Mouse (Mus musculus): ENCODE results near the gene Slc3a2. TPM values are rescaled to one million over a fixed set of nuclear protein-coding genes. Genes with fewer than 3 reads are reported as not detected.

Slc3a2 gene
- total RNA-seq (2021) (10 to 100 TPM; 41.0 to 42.2 TPM), polyA plus RNA-seq (2012; rRNA removed) (60.9 and 61.1 TPM in 2 replicates)
- long read RNA-seq, transcript Slc3a2-202 (10 exons, 2,813 nt), result minor isoform, 12 of 43 reads
- long read RNA-seq, transcript Slc3a2-201 (9 exons, 1,819 nt), result major isoform, 27 of 43 reads
- long read RNA-seq, partial matches to known transcripts, result 3 of 43 reads
- long read RNA-seq, other reads (novel, unspliced or antisense), result 1 of 43 reads

DNA sequence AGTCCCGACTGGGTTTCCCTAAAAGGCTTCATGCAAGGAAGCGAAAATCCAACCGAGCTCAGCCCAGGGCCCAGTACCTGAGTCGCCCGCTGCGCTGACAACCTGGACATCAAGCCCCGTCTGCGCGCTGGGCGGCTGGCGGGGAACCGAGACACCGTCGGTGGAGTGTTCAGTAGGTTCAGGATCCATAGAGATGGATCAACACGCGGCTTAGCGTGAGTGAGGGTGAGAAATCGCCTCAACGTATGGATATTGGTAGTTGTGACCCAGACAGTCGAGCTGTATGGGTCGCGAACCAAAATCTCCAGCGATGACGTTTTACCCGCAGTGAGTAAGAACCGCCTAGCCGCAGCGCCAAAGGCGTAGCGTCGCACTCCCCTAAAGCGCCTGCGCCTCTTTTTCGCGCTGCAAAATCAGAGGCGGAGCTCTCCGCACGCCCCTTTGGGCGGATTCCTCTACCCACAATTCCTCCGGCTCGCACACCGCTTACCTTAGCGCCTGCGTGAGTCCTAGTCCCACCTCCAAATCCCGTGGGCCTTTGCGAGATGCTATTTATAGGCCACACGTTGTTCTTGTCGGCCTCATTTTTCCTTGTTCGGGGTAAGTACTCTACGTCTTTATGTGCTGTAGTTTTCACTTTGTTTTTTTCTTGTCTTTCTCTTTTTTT lies at the start of gene Slc3a2:
Gene Slc3a2 (minus strand): TSS at position 463 of the 667 bp plus-strand sequence.
- Histone ChIP-seq H3K27ac (peak within 1 kb of the TSS; percentile 95), H3K9ac (ENCODE audit: low read depth, low read length) (peak within 1 kb of the TSS; percentile 91), H3K79me2 (replicated peaks; ENCODE audit: control insufficient read depth, insufficient read depth, low read length) (no peaks in the 10 kb centered on the region; the same call in 1 of the 2 replicates), H3K4me3 (peak within 1 kb of the TSS; percentile 80), H3K27me3 (ENCODE audit: control insufficient read depth, insufficient read depth, low read length) (no peaks in the 10 kb centered on the region), H3K4me1 (ENCODE audit: control insufficient read depth, insufficient read depth, low read length) (peaks cover 2% of the 10 kb centered on the region), H3K36me3 (ENCODE audit: control insufficient read depth, insufficient read depth, low read length) (peaks cover 31% of the 10 kb centered on the region)
- intact Hi-C loops (cut with DNase I), result loop anchor here (1.0 to 5.0 kb wide), 3 partner anchors 10 to 94 kb away; partner anchors contain the start of genes Ttc9c and Zbtb3
- DNase-seq, result peak; percentile 95 to 98
- TF ChIP-seq CTCF (IDR thresholded peaks at IDR 0.05) (no peak), EP300 (IDR thresholded peaks at IDR 0.05; ENCODE audit: insufficient read depth, low read depth, low read length) (peak; percentile 70; the same call in 1 of the 2 replicates), POLR2A (IDR thresholded peaks at IDR 0.05; ENCODE audit: insufficient read depth, low read depth, low read length) (peak; percentile 96)
- under 1% methylated on average over 50 of the region's 50 CpGs for WGBS

GRCm38 (mm10) chr19:8770567-8771270 lies 47.5 kb upstream of the Slc3a2 start, which contains the start of gene Tmem223:
Gene Tmem223 (plus strand): TSS chr19:8770996.
- Histone ChIP-seq H3K79me2 (replicated peaks; ENCODE audit: control insufficient read depth, insufficient read depth, low read length) (peaks cover 1% of the 10 kb centered on the region; the same call in 1 of the 2 replicates), H3K27me3 (ENCODE audit: control insufficient read depth, insufficient read depth, low read length) (no peaks in the 10 kb centered on the region), H3K4me3 (peak within 1 kb of the TSS; percentile 85), H3K27ac (peak within 1 kb of the TSS; percentile 91), H3K4me1 (ENCODE audit: control insufficient read depth, insufficient read depth, low read length) (peaks cover 11% of the 10 kb centered on the region), H3K36me3 (ENCODE audit: control insufficient read depth, insufficient read depth, low read length) (peaks cover 13% of the 10 kb centered on the region), H3K9ac (ENCODE audit: low read depth, low read length) (peak within 1 kb of the TSS; percentile 99)
- intact Hi-C loops (cut with DNase I), result loop anchor here (5.0 kb wide), 1 partner anchor 47 kb away; the partner anchor contains the start of gene Ttc9c
- TF ChIP-seq CTCF (IDR thresholded peaks at IDR 0.05) (peak; percentile 18; the same call in 1 of the 2 replicates), EP300 (IDR thresholded peaks at IDR 0.05; ENCODE audit: insufficient read depth, low read depth, low read length) (0 out of 2 replicates have a peak, but pooled peaks have one; percentile 41), POLR2A (IDR thresholded peaks at IDR 0.05; ENCODE audit: insufficient read depth, low read depth, low read length) (peak; percentile 96)
- WGBS, result 8% methylated on average over 29 of the region's 29 CpGs
- peak; percentile 87 for DNase-seq

DNA sequence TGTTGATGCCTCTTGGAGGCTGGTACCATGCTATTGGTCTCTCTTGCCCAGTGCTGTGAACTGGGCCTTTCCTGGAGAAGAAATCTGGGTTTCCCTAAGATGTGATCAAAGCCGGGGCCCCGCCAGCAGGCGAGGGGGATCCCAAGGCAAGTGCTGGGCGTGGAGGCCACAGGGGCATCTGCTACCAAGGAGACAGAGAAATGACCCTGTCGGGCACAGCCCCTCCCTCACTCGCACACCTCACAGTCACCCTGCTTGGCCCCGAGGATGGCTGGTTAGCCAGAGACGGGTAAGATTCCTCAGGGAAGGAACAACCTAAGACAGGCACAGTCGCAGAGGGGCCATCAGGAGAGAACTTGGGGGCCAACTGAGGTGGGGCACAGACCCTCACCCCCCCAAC lies 42.4 kb upstream of the Slc3a2 start:
- H3K27ac ChIP-seq, result no peak overlapping the region
- 95% methylated on average over 9 of the region's 9 CpGs for WGBS
- intact Hi-C loops (cut with DNase I), result no loop called here
- peaks cover 12% of the 10 kb centered on the region for H3K36me3 ChIP-seq (ENCODE audit: control insufficient read depth, insufficient read depth, low read length)
- H3K27me3 ChIP-seq (ENCODE audit: control insufficient read depth, insufficient read depth, low read length), result no peaks in the 10 kb centered on the region
- H3K79me2 ChIP-seq (replicated peaks; ENCODE audit: control insufficient read depth, insufficient read depth, low read length), result no peaks in the 10 kb centered on the region
- H3K9ac ChIP-seq (ENCODE audit: low read depth, low read length), result no peak overlapping the region
- no peak for DNase-seq
- H3K4me3 ChIP-seq, result no peak overlapping the region
- peaks cover 3% of the 10 kb centered on the region for H3K4me1 ChIP-seq (ENCODE audit: control insufficient read depth, insufficient read depth, low read length)
- no peak for TF ChIP-seq CTCF (IDR thresholded peaks at IDR 0.05)
- no peak for TF ChIP-seq EP300 (IDR thresholded peaks at IDR 0.05; ENCODE audit: insufficient read depth, low read depth, low read length)
- TF ChIP-seq POLR2A (IDR thresholded peaks at IDR 0.05; ENCODE audit: insufficient read depth, low read depth, low read length), result no peak

GRCm38 (mm10) chr19:8763276-8763675 lies 40.1 kb upstream of the Slc3a2 start:
- Histone ChIP-seq H3K27me3 (ENCODE audit: control insufficient read depth, insufficient read depth, low read length) (no peaks in the 10 kb centered on the region), H3K27ac (no peak overlapping the region), H3K9ac (ENCODE audit: low read depth, low read length) (no peak overlapping the region), H3K36me3 (ENCODE audit: control insufficient read depth, insufficient read depth, low read length) (peaks cover 10% of the 10 kb centered on the region), H3K4me3 (no peak overlapping the region), H3K4me1 (ENCODE audit: control insufficient read depth, insufficient read depth, low read length) (no peaks in the 10 kb centered on the region), H3K79me2 (replicated peaks; ENCODE audit: control insufficient read depth, insufficient read depth, low read length) (0 out of 2 replicates have a peak, but pooled peaks cover 2% of the 10 kb centered on the region)
- intact Hi-C loops (cut with DNase I), result no loop called here
- TF ChIP-seq EP300 (IDR thresholded peaks at IDR 0.05; ENCODE audit: insufficient read depth, low read depth, low read length) (no peak), POLR2A (IDR thresholded peaks at IDR 0.05; ENCODE audit: insufficient read depth, low read depth, low read length) (no peak)
- 64% methylated on average over 4 of the region's 4 CpGs for WGBS
- DNase-seq, result no peak

- Histone ChIP-seq H3K27me3 (ENCODE audit: control insufficient read depth, insufficient read depth, low read length) (no peaks in the 10 kb centered on the region), H3K4me1 (ENCODE audit: control insufficient read depth, insufficient read depth, low read length) (peaks cover 3% of the 10 kb centered on the region), H3K27ac (no peak overlapping the region), H3K36me3 (ENCODE audit: control insufficient read depth, insufficient read depth, low read length) (peaks cover 14% of the 10 kb centered on the region), H3K79me2 (replicated peaks; ENCODE audit: control insufficient read depth, insufficient read depth, low read length) (peaks cover 7% of the 10 kb centered on the region), H3K9ac (ENCODE audit: low read depth, low read length) (no peak overlapping the region), H3K4me3 (no peak overlapping the region)
- no peak for DNase-seq
- TF ChIP-seq EP300 (IDR thresholded peaks at IDR 0.05; ENCODE audit: insufficient read depth, low read depth, low read length), result no peak
- peak; percentile 29; the same call in 1 of the 2 replicates for TF ChIP-seq CTCF (IDR thresholded peaks at IDR 0.05)
- no peak for TF ChIP-seq POLR2A (IDR thresholded peaks at IDR 0.05; ENCODE audit: insufficient read depth, low read depth, low read length)
- WGBS, result 93% methylated on average over 2 of the region's 2 CpGs
- intact Hi-C loops (cut with DNase I), result no loop called here
These were observed 37.6 kb upstream of the Slc3a2 start for GRCm38 (mm10) chr19:8760757-8761156.
